Mouse (Mus musculus) kidney, adult 8-10 months (tissue): ENCODE measurements around the gene Sox11.
A peak's percentile ranks its signal among the peaks of the same experiment; 100 is the strongest.

Experiments used
- DNase-seq, 2 experiments: peaks; one replicate each; pipeline ENCODE4 v3.0.0; 2022

The Sox11 gene

DNA sequence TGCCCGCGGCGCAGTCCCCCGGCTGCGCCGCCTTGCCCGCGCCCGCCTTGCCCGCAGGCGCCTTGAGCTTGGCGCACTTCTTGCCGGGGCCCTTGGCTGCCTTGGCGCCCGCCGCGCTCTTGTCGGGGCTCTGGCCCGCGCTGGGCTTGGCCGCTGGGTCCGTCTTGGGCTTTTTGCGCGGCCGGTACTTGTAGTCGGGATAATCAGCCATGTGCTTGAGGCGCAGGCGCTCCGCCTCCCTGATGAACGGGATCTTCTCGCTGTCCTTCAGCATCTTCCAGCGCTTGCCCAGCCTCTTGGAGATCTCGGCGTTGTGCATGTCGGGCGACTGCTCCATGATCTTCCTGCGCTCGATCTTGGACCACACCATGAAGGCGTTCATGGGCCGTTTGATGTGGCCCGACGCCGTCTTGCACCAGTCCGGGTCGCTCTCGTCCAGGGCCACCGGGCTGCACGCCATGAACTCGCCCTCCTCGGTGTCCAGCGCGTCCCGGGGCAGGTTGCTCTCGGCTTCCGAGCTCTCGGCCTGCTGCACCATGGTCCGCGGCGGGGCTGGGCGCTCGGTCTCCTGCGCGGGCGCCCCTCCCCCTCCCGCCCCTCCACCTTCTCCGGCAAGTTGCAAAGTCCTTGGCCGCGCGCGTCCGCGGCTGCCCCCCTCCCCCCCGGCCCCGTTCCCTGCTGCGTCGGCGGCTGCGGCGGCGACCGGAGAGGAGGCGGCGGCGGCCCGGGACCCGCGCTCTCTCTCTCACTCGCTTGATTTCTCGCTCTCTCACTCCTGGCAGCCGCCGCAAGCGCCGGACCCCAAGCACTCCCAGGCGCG lies at the start of gene Sox11:
TSS of gene Sox11 (minus strand) at position 704 of the 820 bp plus-strand sequence.
- peak in 1 of 2 experiments; percentile 7 for DNase-seq

DNA sequence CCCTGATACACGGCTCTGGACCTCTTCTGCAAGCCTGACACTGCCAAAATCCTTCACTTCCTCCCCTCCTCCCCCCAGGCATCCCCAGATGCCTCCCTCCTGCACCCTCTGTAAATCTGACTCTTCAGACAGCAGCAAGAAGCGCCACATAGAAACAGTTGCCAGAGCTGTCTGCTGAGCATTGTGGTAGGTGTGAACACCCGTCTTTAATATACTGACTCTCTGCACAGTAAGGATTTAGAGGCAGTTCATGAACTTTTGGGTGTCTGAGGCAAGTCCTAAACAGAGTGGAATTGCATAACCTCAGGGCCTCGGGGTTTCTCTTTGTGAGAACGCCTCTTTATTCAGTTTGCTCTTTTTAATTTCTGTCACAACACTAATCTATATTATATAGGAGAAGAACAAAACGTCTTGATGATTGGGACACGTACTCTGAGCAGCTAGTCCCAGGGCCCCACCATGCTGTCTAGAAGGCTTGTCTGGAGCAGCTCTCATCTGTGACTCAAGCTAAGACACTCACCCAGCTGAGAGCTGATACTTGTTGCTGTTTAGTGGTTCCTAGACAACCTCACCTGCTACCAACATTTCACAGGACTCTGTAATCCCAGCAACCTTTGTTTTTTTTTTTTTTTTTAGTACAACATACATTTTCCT lies 49.4 kb upstream of the Sox11 start:
- DNase-seq: no peak

DNA sequence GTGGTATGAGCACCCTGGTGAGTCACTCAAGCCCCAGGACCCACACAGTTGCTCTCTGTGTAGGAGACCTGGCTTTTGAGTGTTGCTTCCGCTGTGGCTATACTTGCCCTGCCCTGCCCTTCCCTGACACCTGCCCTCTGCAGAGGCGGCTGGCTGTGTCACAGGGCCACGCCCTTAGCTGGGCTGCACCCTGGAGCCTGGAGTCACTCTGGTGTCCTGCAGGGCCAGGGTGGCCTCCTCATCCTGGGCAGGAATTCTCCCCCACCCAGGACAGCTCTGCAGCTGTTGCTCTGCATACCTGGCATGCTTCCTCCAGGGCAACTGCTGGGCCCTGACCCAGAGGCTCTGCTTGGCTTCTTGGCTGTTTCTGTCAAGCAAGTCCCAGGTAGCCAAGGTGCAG lies 48.1 kb upstream of the Sox11 start:
- DNase-seq: no peak

- DNase-seq: no peak
Measured at GRCm38 (mm10) chr12:27389429-27389828, 47.1 kb upstream of the Sox11 start.

DNA sequence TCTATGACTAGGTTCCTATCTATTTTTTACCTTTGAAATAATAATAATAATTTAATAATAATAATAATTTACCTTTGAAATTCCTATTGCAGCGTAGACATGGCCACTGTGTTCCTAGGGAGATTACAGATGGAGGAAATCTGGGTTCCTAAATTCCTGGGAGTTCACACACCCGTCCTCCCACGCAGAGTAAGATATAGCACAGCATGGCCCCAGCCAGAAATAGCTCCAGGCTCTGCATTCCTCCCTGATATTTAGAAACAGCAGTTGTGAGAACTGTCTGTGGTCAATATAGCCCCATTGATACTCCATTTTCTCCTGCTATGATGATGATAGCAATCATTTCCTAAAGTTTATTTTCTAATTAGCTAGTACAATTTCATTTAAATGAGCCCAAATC lies 30.1 kb upstream of the Sox11 start:
- no peak for DNase-seq

- no peak for DNase-seq
Measured at GRCm38 (mm10) chr12:27370756-27371155, 28.4 kb upstream of the Sox11 start.

DNA sequence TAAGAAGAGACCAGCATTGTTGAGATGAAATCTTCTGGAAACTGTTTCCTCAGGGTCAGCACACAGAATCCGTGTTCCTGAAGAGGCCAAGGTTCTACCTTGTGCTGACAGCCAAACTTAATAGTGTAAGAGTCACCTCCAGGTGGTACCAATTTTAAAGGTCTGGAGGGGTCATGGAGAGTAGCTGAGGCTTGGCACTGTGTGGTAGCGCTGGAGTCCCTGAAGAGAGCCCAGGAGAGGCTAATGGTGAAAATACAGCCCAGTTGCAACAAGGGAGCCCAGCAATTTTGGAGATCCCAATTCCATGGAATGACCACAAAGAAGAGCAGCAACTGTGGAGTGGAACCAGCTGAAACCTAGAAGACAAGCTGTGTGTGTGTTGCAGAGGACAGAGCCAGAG lies 25.1 kb upstream of the Sox11 start:
- DNase-seq: no peak

- DNase-seq: no peak
Measured at GRCm38 (mm10) chr12:27363840-27364640, 21.7 kb upstream of the Sox11 start.

GRCm38 (mm10) chr12:27357076-27357637 lies 14.8 kb upstream of the Sox11 start:
- DNase-seq: peak; percentile 48 to 57

DNA sequence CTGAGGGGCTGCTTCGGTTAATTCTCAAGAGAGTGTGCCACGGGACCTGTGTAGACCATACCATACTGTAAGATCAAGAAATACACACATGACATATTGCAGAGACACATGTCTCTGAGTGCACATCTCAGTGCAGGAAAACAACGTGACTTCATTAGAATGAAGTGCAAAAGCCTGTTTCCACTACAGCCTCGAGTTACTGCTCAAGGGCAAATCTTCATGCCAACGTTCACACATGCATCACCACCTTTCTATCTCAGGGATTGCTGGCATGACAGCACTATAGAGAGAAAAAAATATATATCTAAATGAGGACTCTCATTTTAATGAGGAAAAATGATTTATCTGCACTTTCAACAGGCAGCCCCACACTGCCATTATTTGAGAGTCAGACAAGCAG lies 14.2 kb upstream of the Sox11 start:
- DNase-seq: no peak

- no peak for DNase-seq
Measured at GRCm38 (mm10) chr12:27343606-27344410, 1.4 kb upstream of the Sox11 start.

GRCm38 (mm10) chr12:27342691-27343605 lies 574 bp upstream of the Sox11 start:
- peak; percentile 5 to 13 for DNase-seq

DNA sequence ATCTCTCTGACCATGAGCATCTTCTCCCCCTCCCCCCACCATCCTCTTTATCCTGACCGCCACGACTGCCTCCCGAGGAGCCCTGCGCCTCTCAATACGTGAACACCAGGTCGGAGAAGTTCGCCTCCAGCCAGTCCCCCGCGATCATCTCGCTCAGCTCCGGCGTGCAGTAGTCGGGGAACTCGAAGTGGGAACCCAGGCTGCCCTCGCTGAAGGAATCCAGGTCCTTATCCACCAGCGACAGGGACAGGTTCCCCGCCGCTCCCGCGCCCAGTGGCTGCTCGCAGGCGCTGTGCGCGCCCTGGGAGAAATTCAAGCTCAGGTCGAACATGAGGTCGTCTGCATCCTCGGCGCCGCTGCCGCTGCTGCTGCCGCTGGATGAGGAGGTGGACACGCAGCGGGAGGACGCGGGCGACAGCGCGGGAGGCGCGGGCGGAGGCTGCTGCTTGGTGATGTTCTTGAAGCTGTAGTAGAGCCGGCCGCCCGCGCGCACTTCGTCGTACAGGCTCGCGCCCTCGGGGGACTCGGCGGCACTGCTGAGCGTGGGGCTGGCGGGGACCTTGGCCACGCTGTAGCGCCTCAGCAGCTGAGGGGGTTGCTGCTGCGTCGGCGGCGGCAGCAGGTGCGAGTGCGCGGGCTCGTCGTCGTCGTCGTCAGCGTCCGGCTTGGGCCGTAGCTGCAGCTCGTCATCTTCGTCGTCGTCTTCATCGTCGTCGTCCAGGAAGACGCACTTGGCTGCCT lies 1.1 kb downstream of the Sox11 start:
- DNase-seq: no peak

- no peak for DNase-seq
Measured at GRCm38 (mm10) chr12:27340451-27341035, 1.8 kb downstream of the Sox11 start.

DNA sequence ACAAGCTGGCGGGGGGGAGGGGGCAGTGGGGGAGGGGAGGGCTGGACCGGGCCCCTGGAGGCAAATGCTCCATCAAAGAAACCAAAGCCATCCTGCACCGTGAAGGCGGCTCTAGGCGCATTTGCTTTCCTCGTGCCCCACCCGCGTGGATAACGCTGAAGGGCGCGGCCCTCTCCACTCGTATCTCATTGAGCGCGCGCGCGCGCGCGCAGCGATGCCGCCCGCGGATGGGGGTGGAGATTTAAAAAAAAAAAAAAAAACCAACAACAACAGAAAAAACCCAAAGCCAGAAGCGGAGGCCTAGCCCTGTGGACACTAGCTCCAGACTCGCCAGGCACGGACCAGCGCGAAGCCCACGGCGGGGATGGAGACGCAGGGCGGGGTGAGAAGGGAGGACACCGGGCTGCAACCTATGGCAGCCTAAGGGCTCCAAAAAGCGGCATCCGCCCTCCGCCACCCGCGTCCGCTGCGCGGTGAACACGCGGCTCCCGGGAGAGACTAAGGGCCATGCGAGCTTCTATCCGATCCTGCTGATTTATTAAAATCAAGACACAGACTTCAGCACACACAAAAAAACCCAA lies 3.1 kb downstream of the Sox11 start:
- DNase-seq: no peak

GRCm38 (mm10) chr12:27338721-27339170 lies 3.6 kb downstream of the Sox11 start:
- DNase-seq: peak in 1 of 2 experiments; percentile 2

- DNase-seq: no peak
Measured at GRCm38 (mm10) chr12:27338116-27338515, 4.3 kb downstream of the Sox11 start.

DNA sequence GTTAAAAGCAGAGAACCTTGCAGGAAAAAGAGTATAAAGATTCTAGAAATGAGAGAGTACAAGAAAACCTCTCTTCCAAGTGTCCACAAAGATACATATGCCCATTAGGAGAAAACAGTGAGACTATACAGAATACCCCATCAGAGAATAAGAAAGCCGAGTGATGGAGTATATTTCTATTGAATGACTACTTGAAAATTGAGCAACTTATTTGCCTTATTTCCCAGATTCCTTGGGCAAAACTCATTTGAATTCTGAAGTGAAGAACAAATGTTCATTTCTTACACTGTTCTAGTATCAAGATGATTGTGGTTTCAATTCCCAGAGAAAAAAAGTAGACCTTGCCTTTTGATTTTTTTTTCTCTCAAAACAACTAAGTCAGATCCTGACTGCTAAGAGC lies 4.9 kb downstream of the Sox11 start:
- no peak for DNase-seq

DNA sequence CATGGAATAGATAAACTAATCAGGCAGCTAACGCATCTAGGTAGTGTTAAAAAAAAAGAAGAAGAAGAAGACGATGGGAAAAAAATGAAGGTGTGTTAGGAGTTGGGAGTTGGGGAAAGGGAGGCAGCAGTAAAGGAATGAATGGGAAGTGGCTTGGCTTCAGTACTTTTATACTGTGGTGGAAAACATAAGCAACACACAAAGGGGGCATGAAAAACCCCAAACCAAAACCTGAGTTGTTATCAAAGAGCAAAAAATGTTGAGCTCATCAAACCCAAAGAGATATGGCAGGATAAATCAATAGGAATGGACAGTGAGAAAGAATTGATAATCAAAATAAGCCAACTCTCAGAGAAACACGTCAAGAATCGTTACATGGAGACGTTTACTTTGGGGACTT lies 5.6 kb downstream of the Sox11 start:
- DNase-seq: no peak

- DNase-seq: no peak
Measured at GRCm38 (mm10) chr12:27336336-27336735, 6.0 kb downstream of the Sox11 start.
